In genomic region chr17:71617033-71617362, GRCm38 (mm10) we compare ENCODE assay signal across 8 mouse cellular contexts. TPM values are rescaled to one million over a fixed set of nuclear protein-coding genes. Genes with fewer than 3 reads are reported as not detected.
DNase-seq lines count a peak whose midpoint lies in the region; ATAC-seq and TF ChIP-seq lines count a peak whose summit lies in the region.

No protein-coding gene starts in this region.

- peak overlapping the region; percentile 92 for H3K4me3 ChIP-seq in heart, postnatal 0 days (ENCODE audit: low read depth, low read length)
- peak overlapping the region; percentile 100 for H3K4me3 ChIP-seq in forebrain, embryonic 14.5 days (ENCODE audit: low read depth, low read length)
- peak overlapping the region; percentile 99 for H3K4me3 ChIP-seq in lung, postnatal 0 days (ENCODE audit: low read depth, low read length)

- H3K4me2 ChIP-seq in heart, postnatal 0 days (ENCODE audit: low read depth, low read length): peak overlapping the region; percentile 77
- peak overlapping the region; percentile 84 for H3K4me2 ChIP-seq in forebrain, embryonic 14.5 days (ENCODE audit: low read length)
- peak overlapping the region; percentile 92 for H3K4me2 ChIP-seq in lung, postnatal 0 days (replicated peaks; ENCODE audit: low read depth, low read length)

- 0 out of 2 replicates have a peak, but pooled peaks cover 4% of the 10 kb centered on the region for H3K36me3 ChIP-seq in heart, postnatal 0 days (replicated peaks; ENCODE audit: control insufficient read depth, insufficient read depth, low read length)
- 0 out of 2 replicates have a peak, but pooled peaks cover 3% of the 10 kb centered on the region for H3K36me3 ChIP-seq in forebrain, embryonic 14.5 days (ENCODE audit: control insufficient read depth, insufficient read depth, low read length)
- no peaks in the 10 kb centered on the region for H3K36me3 ChIP-seq in lung, postnatal 0 days (ENCODE audit: insufficient read depth, low read length)

- no peak overlapping the region for H3K27ac ChIP-seq in heart, postnatal 0 days (ENCODE audit: low read depth)
- no peak overlapping the region for H3K27ac ChIP-seq in forebrain, embryonic 14.5 days (ENCODE audit: low read depth, low read length)
- 0 out of 2 replicates have a peak overlapping the region, but pooled peaks have one; percentile 78 for H3K27ac ChIP-seq in lung, postnatal 0 days (ENCODE audit: low read length)

- 0% methylated on average over 10 of the region's 10 CpGs for WGBS in heart, postnatal 0 days
- under 1% methylated on average over 10 of the region's 10 CpGs for WGBS in forebrain, embryonic 14.5 days
- 1% methylated on average over 10 of the region's 10 CpGs for WGBS in lung, postnatal 0 days

- no peak for ATAC-seq in heart, postnatal 0 days (ENCODE audit: insufficient read depth, low read depth)
- ATAC-seq in forebrain, embryonic 14.5 days: no peak
- ATAC-seq in lung, postnatal 0 days: no peak
- ATAC-seq in monocyte, adult 5-6 weeks (replicated peaks; ENCODE audit: insufficient number of reproducible peaks, low FRiP score, low TSS enrichment, poor library complexity, severe bottlenecking): no peak

- intact Hi-C loops in heart, postnatal 25 days (cut with DNase I): loop anchor here (10.0 kb wide), 1 partner anchor 92 kb away; the partner anchor contains the start of gene Ndc80

- no peak for TF ChIP-seq EP300 in heart, postnatal 0 days (IDR thresholded peaks at IDR 0.05; ENCODE audit: low read depth)
- no peak for TF ChIP-seq EP300 in lung, postnatal 0 days (IDR thresholded peaks at IDR 0.05)

- no peak for DNase-seq in heart, postnatal 0 days (ENCODE audit: low spot score)
- no peak for DNase-seq in heart, postnatal 25 days (ENCODE audit: low spot score)
- DNase-seq in NIH3T3 (ENCODE audit: low read depth): peak; percentile 19
- no peak for DNase-seq in forebrain, embryonic 14.5 days (ENCODE audit: low spot score)
- DNase-seq in lung, postnatal 0 days (ENCODE audit: low spot score): no peak
- DNase-seq in retina, postnatal 1 day: no peak
- DNase-seq in cerebellum, adult 11-12 months: no peak

- no peak for TF ChIP-seq CTCF in heart, postnatal 0 days (IDR thresholded peaks at IDR 0.05; ENCODE audit: low read depth)
- no peak for TF ChIP-seq CTCF in lung, postnatal 0 days (IDR thresholded peaks at IDR 0.05)

- H3K4me1 ChIP-seq in heart, postnatal 0 days (ENCODE audit: control insufficient read depth, insufficient read depth): peaks cover 17% of the 10 kb centered on the region
- H3K4me1 ChIP-seq in forebrain, embryonic 14.5 days (ENCODE audit: control insufficient read depth, insufficient read depth, low read length): peaks cover 11% of the 10 kb centered on the region; the same call in 1 of the 2 replicates
- H3K4me1 ChIP-seq in lung, postnatal 0 days (ENCODE audit: insufficient read depth, low read depth, low read length): peaks cover 12% of the 10 kb centered on the region; the same call in 1 of the 2 replicates

- H3K27me3 ChIP-seq in heart, postnatal 0 days (ENCODE audit: control insufficient read depth, insufficient read depth, low read length): no peaks in the 10 kb centered on the region
- no peaks in the 10 kb centered on the region for H3K27me3 ChIP-seq in forebrain, embryonic 14.5 days (replicated peaks; ENCODE audit: control insufficient read depth, insufficient read depth, low read length)
- H3K27me3 ChIP-seq in lung, postnatal 0 days (replicated peaks; ENCODE audit: insufficient read depth, low read length): no peaks in the 10 kb centered on the region

- H3K9me3 ChIP-seq in heart, postnatal 0 days (replicated peaks; ENCODE audit: control insufficient read depth, low read length): no peaks in the 10 kb centered on the region
- no peaks in the 10 kb centered on the region for H3K9me3 ChIP-seq in forebrain, embryonic 14.5 days (replicated peaks; ENCODE audit: control insufficient read depth, low read length)
- H3K9me3 ChIP-seq in lung, postnatal 0 days (ENCODE audit: low read length): no peaks in the 10 kb centered on the region

- H3K9ac ChIP-seq in heart, postnatal 0 days (replicated peaks; ENCODE audit: low read depth, low read length): peak overlapping the region; percentile 84
- peak overlapping the region; percentile 91 for H3K9ac ChIP-seq in forebrain, embryonic 14.5 days (ENCODE audit: low read length)
- peak overlapping the region; percentile 85 for H3K9ac ChIP-seq in lung, postnatal 0 days (replicated peaks; ENCODE audit: low read depth)

RNA-seq across cellular contexts. Expression of gene Wdr43, which starts 1.3 kb away (rescaled TPM):
- total RNA-seq in heart, postnatal 0 days (2014; rRNA removed; ENCODE audit: low replicate concordance): 14.4 and 28.2 TPM in 2 replicates
- 19.6 and 22.5 TPM in 2 replicates for polyA plus RNA-seq in heart, postnatal 0 days (2015; fragmentation: Nextera tagmentation; extraction: Ambion mirVana)
- 10 to 100 TPM; 18.4 to 19.0 TPM for total RNA-seq in heart, postnatal 25 days (2021)
- polyA plus RNA-seq in forebrain, embryonic 14.5 days (2014; fragmentation: Nextera tagmentation; extraction: Ambion mirVana): 56.6 and 63.7 TPM in 2 replicates
- polyA plus RNA-seq in lung, postnatal 0 days (2015; fragmentation: Nextera tagmentation; extraction: Ambion mirVana): 20.6 and 22.3 TPM in 2 replicates
- total RNA-seq in monocyte, adult 5-6 weeks (2017): 148 to 191 TPM (median 165 TPM) in 3 replicates

RNA-seq across cellular contexts. Expression of gene Togaram2, which starts 56.1 kb away (rescaled TPM):
- total RNA-seq in heart, postnatal 0 days (2014; rRNA removed; ENCODE audit: low replicate concordance): 0.46 and 2.7 TPM in 2 replicates
- polyA plus RNA-seq in heart, postnatal 0 days (2015; fragmentation: Nextera tagmentation; extraction: Ambion mirVana): 1.0 and 1.1 TPM in 2 replicates
- 1 to 10 TPM; 4.1 to 5.2 TPM for total RNA-seq in heart, postnatal 25 days (2021)
- 0.23 and 0.24 TPM in 2 replicates for polyA plus RNA-seq in forebrain, embryonic 14.5 days (2014; fragmentation: Nextera tagmentation; extraction: Ambion mirVana)
- polyA plus RNA-seq in lung, postnatal 0 days (2015; fragmentation: Nextera tagmentation; extraction: Ambion mirVana): 6.3 and 9.1 TPM in 2 replicates
- total RNA-seq in monocyte, adult 5-6 weeks (2017): not detected in 3 replicates
